Mouse (Mus musculus): ENCODE measurements around the gene Rerg. TPM values are rescaled to one million over a fixed set of nuclear protein-coding genes. Genes with fewer than 3 reads are reported as not detected.

The Rerg gene
- polyA plus RNA-seq, 1 experiment from 2014 or later: 5.7 TPM

GRCm38 (mm10) chr6:137088469-137088868 is 81.8 kb downstream of the Rerg start:
- Histone ChIP-seq H3K4me3 (no peak overlapping the region), H3K27me3 (replicated peaks) (no peaks in the 10 kb centered on the region), H3K9me3 (no peaks in the 10 kb centered on the region), H3K9ac (no peak overlapping the region), H3K36me3 (replicated peaks) (no peaks in the 10 kb centered on the region), H3K4me2 (no peak overlapping the region), H3K4me1 (no peaks in the 10 kb centered on the region), H3K27ac (no peak overlapping the region)
- 73% methylated on average over 6 of the region's 6 CpGs for WGBS
- no peak for ATAC-seq (replicated peaks)

- H3K27ac ChIP-seq: no peak overlapping the region
- H3K4me2 ChIP-seq: no peak overlapping the region
- H3K27me3 ChIP-seq (replicated peaks): no peaks in the 10 kb centered on the region
- 82% methylated on average over 5 of the region's 5 CpGs for WGBS
- no peak for ATAC-seq (replicated peaks)
- no peak overlapping the region for H3K4me3 ChIP-seq
- no peak overlapping the region for H3K9ac ChIP-seq
- no peaks in the 10 kb centered on the region for H3K36me3 ChIP-seq (replicated peaks)
- no peaks in the 10 kb centered on the region for H3K4me1 ChIP-seq
- no peaks in the 10 kb centered on the region for H3K9me3 ChIP-seq
Observed at GRCm38 (mm10) chr6:137087956-137088355, 82.3 kb downstream of the Rerg start.

- H3K4me2 ChIP-seq: no peak overlapping the region
- H3K4me1 ChIP-seq: no peaks in the 10 kb centered on the region
- ATAC-seq (replicated peaks): no peak
- H3K27ac ChIP-seq: no peak overlapping the region
- H3K9me3 ChIP-seq: no peaks in the 10 kb centered on the region
- H3K9ac ChIP-seq: no peak overlapping the region
- WGBS: 80% methylated on average over 3 of the region's 3 CpGs
- H3K27me3 ChIP-seq (replicated peaks): no peaks in the 10 kb centered on the region
- H3K36me3 ChIP-seq (replicated peaks): no peaks in the 10 kb centered on the region
- H3K4me3 ChIP-seq: no peak overlapping the region
Observed at GRCm38 (mm10) chr6:137087470-137087869, 82.8 kb downstream of the Rerg start.

GRCm38 (mm10) chr6:137079701-137080100 is 90.6 kb downstream of the Rerg start:
- no peaks in the 10 kb centered on the region for H3K27me3 ChIP-seq (replicated peaks)
- H3K4me2 ChIP-seq: no peak overlapping the region
- H3K36me3 ChIP-seq (replicated peaks): no peaks in the 10 kb centered on the region
- no peak overlapping the region for H3K4me3 ChIP-seq
- no peaks in the 10 kb centered on the region for H3K9me3 ChIP-seq
- no peak for ATAC-seq (replicated peaks)
- no peak overlapping the region for H3K9ac ChIP-seq
- 92% methylated on average over 6 of the region's 6 CpGs for WGBS
- no peaks in the 10 kb centered on the region for H3K4me1 ChIP-seq
- H3K27ac ChIP-seq: no peak overlapping the region

GRCm38 (mm10) chr6:137076731-137077130 is 93.6 kb downstream of the Rerg start:
- H3K9me3 ChIP-seq: no peaks in the 10 kb centered on the region
- H3K9ac ChIP-seq: no peak overlapping the region
- WGBS: 91% methylated on average over 13 of the region's 13 CpGs
- no peaks in the 10 kb centered on the region for H3K36me3 ChIP-seq (replicated peaks)
- no peak for ATAC-seq (replicated peaks)
- no peaks in the 10 kb centered on the region for H3K27me3 ChIP-seq (replicated peaks)
- no peak overlapping the region for H3K27ac ChIP-seq
- no peak overlapping the region for H3K4me2 ChIP-seq
- no peak overlapping the region for H3K4me3 ChIP-seq
- no peaks in the 10 kb centered on the region for H3K4me1 ChIP-seq

- H3K4me3 ChIP-seq: no peak overlapping the region
- H3K9me3 ChIP-seq: no peaks in the 10 kb centered on the region
- 83% methylated on average over 6 of the region's 6 CpGs for WGBS
- no peaks in the 10 kb centered on the region for H3K27me3 ChIP-seq (replicated peaks)
- ATAC-seq (replicated peaks): no peak
- no peaks in the 10 kb centered on the region for H3K36me3 ChIP-seq (replicated peaks)
- H3K27ac ChIP-seq: no peak overlapping the region
- H3K9ac ChIP-seq: no peak overlapping the region
- H3K4me2 ChIP-seq: no peak overlapping the region
- H3K4me1 ChIP-seq: no peaks in the 10 kb centered on the region
Observed at GRCm38 (mm10) chr6:137076225-137076624, 94.1 kb downstream of the Rerg start.

- Histone ChIP-seq H3K36me3 (replicated peaks) (no peaks in the 10 kb centered on the region), H3K4me2 (no peak overlapping the region), H3K9ac (no peak overlapping the region), H3K27ac (no peak overlapping the region), H3K4me1 (no peaks in the 10 kb centered on the region), H3K4me3 (no peak overlapping the region), H3K27me3 (replicated peaks) (no peaks in the 10 kb centered on the region), H3K9me3 (no peaks in the 10 kb centered on the region)
- WGBS: 58% methylated on average over 8 of the region's 8 CpGs
- no peak for ATAC-seq (replicated peaks)
Observed at GRCm38 (mm10) chr6:137072256-137072655, 98.0 kb downstream of the Rerg start.

- H3K4me3 ChIP-seq: no peak overlapping the region
- ATAC-seq (replicated peaks): no peak
- H3K4me1 ChIP-seq: no peaks in the 10 kb centered on the region
- H3K27ac ChIP-seq: no peak overlapping the region
- H3K27me3 ChIP-seq (replicated peaks): no peaks in the 10 kb centered on the region
- H3K9ac ChIP-seq: no peak overlapping the region
- WGBS: 89% methylated on average over 9 of the region's 9 CpGs
- H3K4me2 ChIP-seq: no peak overlapping the region
- no peaks in the 10 kb centered on the region for H3K9me3 ChIP-seq
- H3K36me3 ChIP-seq (replicated peaks): no peaks in the 10 kb centered on the region
Observed at GRCm38 (mm10) chr6:137071466-137071865, 98.8 kb downstream of the Rerg start.

- Histone ChIP-seq H3K4me1 (peaks cover 8% of the 10 kb centered on the region), H3K27ac (no peak overlapping the region), H3K4me3 (no peak overlapping the region), H3K27me3 (replicated peaks) (no peaks in the 10 kb centered on the region), H3K9ac (no peak overlapping the region), H3K9me3 (no peaks in the 10 kb centered on the region), H3K4me2 (no peak overlapping the region), H3K36me3 (replicated peaks) (no peaks in the 10 kb centered on the region)
- 92% methylated on average over 7 of the region's 7 CpGs for WGBS
- ATAC-seq (replicated peaks): no peak
Observed at GRCm38 (mm10) chr6:137065506-137065905, 104.8 kb downstream of the Rerg start.

GRCm38 (mm10) chr6:137064786-137065185 is 105.5 kb downstream of the Rerg start:
- Histone ChIP-seq H3K27me3 (replicated peaks) (no peaks in the 10 kb centered on the region), H3K4me1 (peaks cover 8% of the 10 kb centered on the region), H3K9ac (no peak overlapping the region), H3K27ac (no peak overlapping the region), H3K9me3 (no peaks in the 10 kb centered on the region), H3K4me2 (no peak overlapping the region), H3K36me3 (replicated peaks) (no peaks in the 10 kb centered on the region), H3K4me3 (no peak overlapping the region)
- WGBS: 84% methylated on average over 14 of the region's 14 CpGs
- ATAC-seq (replicated peaks): 0 out of 2 replicates have a peak, but pooled peaks have one; percentile 28

GRCm38 (mm10) chr6:137063239-137063940 is 106.9 kb downstream of the Rerg start:
- no peaks in the 10 kb centered on the region for H3K36me3 ChIP-seq (replicated peaks)
- no peak overlapping the region for H3K4me2 ChIP-seq
- 66% methylated on average over 10 of the region's 10 CpGs for WGBS
- H3K27ac ChIP-seq: 0 out of 2 replicates have a peak overlapping the region, but pooled peaks have one; percentile 38
- peak; percentile 89 for ATAC-seq (replicated peaks)
- no peak overlapping the region for H3K9ac ChIP-seq
- H3K9me3 ChIP-seq: no peaks in the 10 kb centered on the region
- no peak overlapping the region for H3K4me3 ChIP-seq
- H3K27me3 ChIP-seq (replicated peaks): no peaks in the 10 kb centered on the region
- H3K4me1 ChIP-seq: peaks cover 8% of the 10 kb centered on the region

GRCm38 (mm10) chr6:137061880-137062531 is 108.3 kb downstream of the Rerg start:
- no peak for ATAC-seq (replicated peaks)
- Histone ChIP-seq H3K4me2 (no peak overlapping the region), H3K9ac (no peak overlapping the region), H3K36me3 (replicated peaks) (no peaks in the 10 kb centered on the region), H3K27ac (no peak overlapping the region), H3K4me1 (peaks cover 8% of the 10 kb centered on the region), H3K27me3 (replicated peaks) (no peaks in the 10 kb centered on the region), H3K9me3 (no peaks in the 10 kb centered on the region), H3K4me3 (no peak overlapping the region)
- 89% methylated on average over 18 of the region's 18 CpGs for WGBS

GRCm38 (mm10) chr6:137060595-137060994 is 109.7 kb downstream of the Rerg start:
- no peak overlapping the region for H3K4me3 ChIP-seq
- H3K27ac ChIP-seq: no peak overlapping the region
- H3K4me2 ChIP-seq: no peak overlapping the region
- 74% methylated on average over 5 of the region's 5 CpGs for WGBS
- H3K36me3 ChIP-seq (replicated peaks): no peaks in the 10 kb centered on the region
- H3K4me1 ChIP-seq: peaks cover 8% of the 10 kb centered on the region
- H3K9ac ChIP-seq: no peak overlapping the region
- no peaks in the 10 kb centered on the region for H3K27me3 ChIP-seq (replicated peaks)
- no peaks in the 10 kb centered on the region for H3K9me3 ChIP-seq
- no peak for ATAC-seq (replicated peaks)
